Mouse (Mus musculus) liver, embryonic 14.5 days (tissue): ENCODE measurements around the gene Cd2.

Source experiments
- CTCF ChIP-seq: IDR thresholded peaks from 2 replicates; pipeline ENCODE4 v1.5.1; 2016; ENCODE audit warnings: antibody characterized with exemption, low read depth, control low read depth
- EP300 ChIP-seq: IDR thresholded peaks from 2 replicates; pipeline ENCODE4 v1.6.1; 2016; ENCODE audit warnings: antibody characterized with exemption, low read depth

DNA sequence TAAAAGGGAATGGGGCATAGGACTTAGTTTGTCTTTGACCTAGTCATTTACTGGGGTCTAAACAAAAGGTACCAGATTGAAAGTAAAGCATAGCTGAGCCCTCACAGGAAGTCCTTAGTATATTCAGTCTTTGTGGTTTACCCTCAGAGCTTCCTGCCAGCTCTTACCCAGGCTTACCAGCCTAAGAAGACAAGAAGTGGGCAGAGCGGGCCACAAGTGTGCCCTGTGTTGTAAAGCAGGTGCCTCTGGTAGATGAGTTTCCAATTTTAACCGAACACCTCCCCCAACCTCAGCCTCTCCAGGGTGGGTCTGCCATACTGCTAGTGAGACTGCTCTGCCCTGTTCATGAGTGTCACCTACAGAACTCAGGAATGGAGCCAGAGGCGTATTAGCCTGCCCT lies 12.9 kb downstream of the Cd2 start:
- no peak for TF ChIP-seq CTCF
- no peak for TF ChIP-seq EP300
